12 mouse cellular contexts compared by ENCODE assay signal in the genomic region with DNA sequence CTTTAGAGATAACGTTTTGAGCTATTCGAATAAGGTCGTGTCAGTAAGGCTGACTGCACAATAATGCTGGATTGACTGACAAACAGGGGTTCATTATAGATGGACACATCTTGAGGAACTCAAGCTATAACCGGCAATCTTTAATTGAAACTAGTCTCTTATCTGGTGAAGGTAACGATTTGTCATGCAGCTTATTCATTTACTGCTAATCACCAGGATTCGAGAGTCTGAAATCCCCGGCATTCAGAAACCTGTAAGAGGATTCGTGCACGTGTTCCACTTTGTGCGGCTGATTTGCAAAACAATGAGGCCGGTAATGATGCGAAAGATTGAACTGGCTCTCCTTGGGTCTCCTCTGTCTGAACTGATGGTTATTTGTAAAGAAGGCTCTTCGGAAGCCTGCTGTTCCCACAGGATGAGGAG.
DNase-seq lines count a peak whose midpoint lies in the region; ATAC-seq lines count a peak whose summit lies in the region.
"Had no signal": no experiment of that assay in that cellular context is flagged by ENCODE, and none has a peak within 500 bp of the region (broad histone marks: within the 10 kb centered on the region; RNA-seq: fewer than 3 reads in every experiment).

No protein-coding gene starts in this region.

- no peaks in the 10 kb centered on the region for H3K9me3 ChIP-seq in forebrain, embryonic 16.5 days (ENCODE audit: control insufficient read depth, low read length)
- no peaks in the 10 kb centered on the region for H3K9me3 ChIP-seq in midbrain, embryonic 15.5 days
- H3K9me3 ChIP-seq in limb, embryonic 10.5 days (replicated peaks) = no peaks in the 10 kb centered on the region
- H3K9me3 ChIP-seq: limb, embryonic 13.5 days had no signal

- ATAC-seq in forebrain, embryonic 16.5 days = peak; percentile 61
- ATAC-seq in midbrain, embryonic 15.5 days (replicated peaks) = peak; percentile 80
- ATAC-seq in erythroblast, adult 5-6 weeks (replicated peaks; ENCODE audit: low FRiP score, poor library complexity, severe bottlenecking) = no peak

- H3K9ac ChIP-seq in forebrain, embryonic 16.5 days (replicated peaks; ENCODE audit: low read depth, low read length) = no peak overlapping the region
- H3K9ac ChIP-seq in midbrain, embryonic 15.5 days = no peak overlapping the region
- H3K9ac ChIP-seq: limb, embryonic 13.5 days had no signal

- peak overlapping the region; percentile 51 for H3K4me2 ChIP-seq in forebrain, embryonic 16.5 days (ENCODE audit: low read length)
- peak overlapping the region; percentile 47 for H3K4me2 ChIP-seq in midbrain, embryonic 15.5 days
- H3K4me2 ChIP-seq: limb, embryonic 13.5 days had no signal

- no peaks in the 10 kb centered on the region for H3K36me3 ChIP-seq in forebrain, embryonic 16.5 days (ENCODE audit: control insufficient read depth, insufficient read depth)
- no peaks in the 10 kb centered on the region for H3K36me3 ChIP-seq in midbrain, embryonic 15.5 days (replicated peaks)
- no peaks in the 10 kb centered on the region for H3K36me3 ChIP-seq in limb, embryonic 10.5 days
- H3K36me3 ChIP-seq: limb, embryonic 13.5 days had no signal

- peak overlapping the region; percentile 26 for H3K4me3 ChIP-seq in forebrain, embryonic 16.5 days (replicated peaks; ENCODE audit: low read length)
- peak overlapping the region; percentile 21 for H3K4me3 ChIP-seq in midbrain, embryonic 15.5 days
- H3K4me3 ChIP-seq in limb, embryonic 10.5 days = no peak overlapping the region
- H3K4me3 ChIP-seq: limb, embryonic 13.5 days had no signal

- DNase-seq in cerebellum, postnatal 14 days = peak; percentile 3 to 23
- no peak for DNase-seq in cerebellum, adult 11 months
- peak; percentile 5 for DNase-seq in brain, adult 2 months (ENCODE audit: low read depth, low spot score)
- no peak for DNase-seq in testis, postnatal 14 days (ENCODE audit: low spot score)
- no peak for DNase-seq in limb, embryonic 10.5 days (ENCODE audit: low spot score)
- DNase-seq: cerebellum, adult 11-12 months; heart, postnatal 4 days; lung, postnatal 10 days had no signal

- H3K27me3 ChIP-seq in forebrain, embryonic 16.5 days (replicated peaks; ENCODE audit: control insufficient read depth, insufficient read depth, low read length) = no peaks in the 10 kb centered on the region
- no peaks in the 10 kb centered on the region for H3K27me3 ChIP-seq in midbrain, embryonic 15.5 days (replicated peaks)
- no peaks in the 10 kb centered on the region for H3K27me3 ChIP-seq in limb, embryonic 10.5 days (ENCODE audit: low read depth, poor library complexity, severe bottlenecking)
- H3K27me3 ChIP-seq: limb, embryonic 13.5 days had no signal

- H3K4me1 ChIP-seq in forebrain, embryonic 16.5 days (replicated peaks; ENCODE audit: control insufficient read depth, insufficient read depth, low read length) = peaks cover 11% of the 10 kb centered on the region
- H3K4me1 ChIP-seq in midbrain, embryonic 15.5 days = no peaks in the 10 kb centered on the region
- H3K4me1 ChIP-seq in limb, embryonic 10.5 days = peaks cover 6% of the 10 kb centered on the region
- H3K4me1 ChIP-seq: limb, embryonic 13.5 days had no signal

- WGBS in forebrain, embryonic 16.5 days = 4% methylated on average over 13 of the region's 13 CpGs
- 9% methylated on average over 13 of the region's 13 CpGs for WGBS in midbrain, embryonic 15.5 days
- 76% methylated on average over 13 of the region's 13 CpGs for WGBS in limb, embryonic 10.5 days

- no peak overlapping the region for H3K27ac ChIP-seq in forebrain, embryonic 16.5 days (ENCODE audit: low read length)
- no peak overlapping the region for H3K27ac ChIP-seq in midbrain, embryonic 15.5 days
- no peak overlapping the region for H3K27ac ChIP-seq in limb, embryonic 10.5 days
- H3K27ac ChIP-seq: limb, embryonic 13.5 days had no signal

Comparison
In these comparisons a context has a peak if more than half of its experiments do, and no peak if none do; other contexts are left out.
1. DNase-seq: peak in cerebellum, postnatal 14 days (2 of 2) and brain, adult 2 months (single experiment); none in cerebellum, adult 11 months (single experiment), testis, postnatal 14 days (single experiment) and limb, embryonic 10.5 days (single experiment).